Mouse (Mus musculus) lung, embryonic 15.5 days (tissue): ENCODE measurements around the gene Smad5. TPM values are rescaled to one million over a fixed set of nuclear protein-coding genes. Genes with fewer than 3 reads are reported as not detected.

Experiments
- ATAC-seq: fragments of 200-750 bp; cut with Nextera tagmentation; 2 replicates; pipeline ENCODE4 v1.8.0; 2017; ENCODE audit warnings: moderate number of reproducible peaks, borderline replicate concordance; ENCODE audit not compliant: low FRiP score, low TSS enrichment; ENCODE audit errors: extremely low read depth
- H3K27ac ChIP-seq: fragments of 300-500 bp; sonication (generic); 2 replicates; pipeline ENCODE4 v1.5.1; 2015; ENCODE audit warnings: moderate library complexity, mild to moderate bottlenecking, inconsistent platforms
- H3K27me3 ChIP-seq: fragments of 300-500 bp; sonication (generic); 2 replicates; pipeline ENCODE4 v1.6.1; 2015; ENCODE audit warnings: inconsistent platforms
- H3K36me3 ChIP-seq: fragments of 300-500 bp; sonication (generic); 2 replicates; pipeline ENCODE4 v1.6.1; 2015; ENCODE audit warnings: inconsistent platforms
- H3K4me1 ChIP-seq: fragments of 300-500 bp; sonication (generic); 2 replicates; pipeline ENCODE4 v1.6.1; 2015; ENCODE audit warnings: inconsistent platforms
- H3K4me2 ChIP-seq: fragments of 300-500 bp; sonication (generic); 2 replicates; pipeline ENCODE4 v1.6.1; 2015; ENCODE audit warnings: inconsistent platforms, mild to moderate bottlenecking, moderate library complexity
- H3K4me3 ChIP-seq: fragments of 300-500 bp; sonication (generic); 2 replicates; pipeline ENCODE4 v1.5.1; 2015; ENCODE audit warnings: mild to moderate bottlenecking, inconsistent platforms
- H3K9ac ChIP-seq: fragments of 300-500 bp; sonication (generic); 2 replicates; pipeline ENCODE4 v1.6.1; 2015; ENCODE audit warnings: inconsistent platforms
- H3K9me3 ChIP-seq: fragments of 300-500 bp; sonication (generic); 2 replicates; pipeline ENCODE4 v1.6.1; 2016; ENCODE audit warnings: inconsistent platforms
- WGBS: fragments of 180-500 bp; shearing (Covaris S2); methylation state at CpG from one replicate; pipeline ENCODE4 v1.1.7; 2015; 5-methylcytosine and 5-hydroxymethylcytosine counted together
- polyA plus RNA-seq: library from polyadenylated mRNA; unstranded; fragments of >200 nt; fragmentation: Nextera tagmentation; extraction: Ambion mirVana; gene quantifications from 2 replicates; pipeline ENCODE4 v1.2.1, GENCODE M21; 2015

The Smad5 gene
- polyA plus RNA-seq, 1 experiment from 2014 or later = 34.7 TPM

DNA sequence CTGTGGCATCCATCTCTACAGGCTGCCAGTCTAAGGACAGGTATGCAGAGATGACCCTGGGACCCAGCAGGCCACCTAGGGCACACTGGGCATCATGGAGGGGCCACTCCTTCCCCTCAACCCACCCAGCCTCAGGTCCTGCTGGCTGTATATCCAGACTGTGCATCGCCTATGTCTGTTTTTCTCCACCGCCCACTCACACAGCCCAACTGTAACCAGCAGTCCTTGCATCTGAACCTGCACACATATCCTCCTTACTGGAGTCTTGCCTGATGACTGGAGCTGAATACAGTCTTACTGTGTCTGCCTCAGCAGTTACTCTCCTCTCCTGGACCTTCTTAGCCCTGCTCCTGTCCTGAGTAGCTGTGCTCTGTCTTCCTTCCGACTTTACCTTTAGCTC, 78.9 kb downstream of the Smad5 start:
- no peak overlapping the region for H3K27ac ChIP-seq
- ATAC-seq = no peak
- no peak overlapping the region for H3K9ac ChIP-seq
- no peaks in the 10 kb centered on the region for H3K9me3 ChIP-seq
- no peaks in the 10 kb centered on the region for H3K4me1 ChIP-seq
- no peak overlapping the region for H3K4me3 ChIP-seq
- no peaks in the 10 kb centered on the region for H3K27me3 ChIP-seq
- H3K36me3 ChIP-seq = no peaks in the 10 kb centered on the region
- H3K4me2 ChIP-seq = no peak overlapping the region
- WGBS = 73% methylated on average over 3 of the region's 3 CpGs

GRCm38 (mm10) chr13:56782621-56783020, 79.8 kb downstream of the Smad5 start:
- H3K4me2 ChIP-seq = no peak overlapping the region

GRCm38 (mm10) chr13:56790683-56791082, 87.9 kb downstream of the Smad5 start:
- H3K4me1 ChIP-seq = no peaks in the 10 kb centered on the region
- H3K36me3 ChIP-seq = no peaks in the 10 kb centered on the region
- no peak overlapping the region for H3K27ac ChIP-seq
- no peak overlapping the region for H3K4me3 ChIP-seq
- 86% methylated on average over 3 of the region's 3 CpGs for WGBS
- no peaks in the 10 kb centered on the region for H3K27me3 ChIP-seq
- H3K4me2 ChIP-seq = no peak overlapping the region
- no peak for ATAC-seq
- no peak overlapping the region for H3K9ac ChIP-seq
- H3K9me3 ChIP-seq = no peaks in the 10 kb centered on the region

More at GRCm38 (mm10) chr13:56782621-56783020, 79.8 kb downstream of the Smad5 start:
- Histone ChIP-seq H3K9me3 (no peaks in the 10 kb centered on the region), H3K9ac (no peak overlapping the region), H3K36me3 (no peaks in the 10 kb centered on the region), H3K27me3 (no peaks in the 10 kb centered on the region), H3K4me3 (no peak overlapping the region), H3K4me1 (no peaks in the 10 kb centered on the region), H3K27ac (no peak overlapping the region)
- 71% methylated on average over 1 of the region's 1 CpGs for WGBS
- no peak for ATAC-seq

Other genes starting within 250 kb of the Smad5 start
- not detected in 2 replicates for gene Il9, start 220.8 kb upstream of the Smad5 start, polyA plus RNA-seq
- 1.7 and 1.8 TPM in 2 replicates for gene Fbxl21, start 180.5 kb upstream of the Smad5 start, polyA plus RNA-seq
- gene Lect2, start 154.5 kb upstream of the Smad5 start, polyA plus RNA-seq = 0.53 TPM in 1 of 2 replicates, not detected in the other
- 189 TPM in 2 replicates for gene Tgfbi, start 93.5 kb upstream of the Smad5 start, polyA plus RNA-seq
- gene Gm45623, start 50.8 kb downstream of the Smad5 start, polyA plus RNA-seq = 3.5 and 4.8 TPM in 2 replicates
- 0.04 TPM in 1 of 2 replicates, not detected in the other for gene Trpc7, start 193.0 kb downstream of the Smad5 start, polyA plus RNA-seq